Mouse (Mus musculus): ENCODE data around the gene Itga1.

GRCm38 (mm10) chr13:115126534-115126933 is 24.8 kb upstream of the Itga1 start:
- no peak for TF ChIP-seq CTCF (IDR thresholded peaks at IDR 0.05; ENCODE audit: extremely low read depth, insufficient read depth, insufficient read length, insufficient replicate concordance)
- TF ChIP-seq POLR2A (IDR thresholded peaks at IDR 0.05; ENCODE audit: low read depth, low read length) = no peak

Data from spleen, adult 2 months (tissue).